Mouse (Mus musculus): Measurements from ENCODE around the gene Gm49405. TPM values are rescaled to one million over a fixed set of nuclear protein-coding genes. Genes with fewer than 3 reads are reported as not detected.

Gm49405 gene
- total RNA-seq, 2 experiments from 2014 or later: 0.31 to 0.35 TPM

DNA sequence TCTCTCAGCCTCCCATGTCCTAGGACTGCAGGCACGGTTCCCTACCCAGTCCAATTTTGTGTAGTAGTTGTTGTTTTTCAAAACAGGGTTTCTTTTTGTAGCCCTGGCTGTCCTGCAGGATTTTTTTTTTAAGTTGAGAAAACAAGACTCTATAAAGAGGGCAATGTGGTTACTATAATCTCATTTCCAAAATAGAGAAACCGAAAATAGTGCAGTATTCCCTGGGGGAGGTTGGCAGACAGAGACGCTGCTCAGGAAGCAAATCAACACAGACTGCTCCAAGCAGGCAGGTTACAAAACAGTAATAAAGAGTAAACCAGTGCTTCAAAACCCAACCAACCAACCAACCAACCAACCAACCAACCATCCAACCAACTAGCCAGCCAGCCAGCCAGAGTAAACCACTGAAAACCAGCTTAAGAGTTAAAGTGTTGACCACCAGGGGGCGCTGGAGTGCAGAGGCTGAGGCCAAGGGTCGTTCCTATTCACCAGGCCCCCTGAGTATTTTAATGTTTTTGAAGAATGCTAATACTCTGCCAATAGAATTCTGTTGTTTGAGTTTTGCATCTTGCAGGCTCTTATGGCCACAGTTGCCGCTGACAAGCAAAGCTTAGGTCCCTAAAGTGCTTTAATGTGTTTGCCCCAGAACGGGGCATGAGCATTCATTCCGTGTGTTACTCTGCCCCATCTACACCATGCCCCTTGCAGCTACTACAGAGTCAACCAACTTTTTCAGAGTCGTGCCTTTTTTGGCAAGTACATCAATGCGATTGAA, 51.5 kb downstream of the Gm49405 start:
- DNase-seq: peak; percentile 30

DNA sequence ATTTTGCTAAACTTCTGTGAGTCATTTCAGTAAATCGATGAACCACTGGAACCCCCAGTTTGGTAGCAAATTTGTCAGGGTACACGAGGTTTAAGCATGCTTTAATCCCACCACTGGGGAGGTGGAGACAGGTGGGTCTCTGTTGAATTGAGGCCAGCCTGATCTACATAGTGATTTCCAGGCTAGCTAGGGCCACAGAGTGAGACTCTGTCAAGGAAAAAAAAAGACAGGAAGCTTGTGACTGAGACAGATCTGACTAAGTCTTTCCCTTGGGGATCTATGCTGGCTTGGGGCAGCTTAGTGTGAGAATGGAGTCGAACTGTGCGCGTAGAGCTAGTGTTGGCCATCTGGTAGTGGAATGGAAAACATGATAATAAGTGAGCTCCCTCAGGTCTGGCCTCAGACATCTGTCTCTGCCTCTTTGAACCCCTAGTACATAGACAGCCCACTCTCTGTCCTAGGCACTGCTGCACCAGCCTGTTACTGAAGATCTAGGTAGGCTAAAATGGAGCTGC, 52.1 kb downstream of the Gm49405 start:
- no peak for DNase-seq

DNA sequence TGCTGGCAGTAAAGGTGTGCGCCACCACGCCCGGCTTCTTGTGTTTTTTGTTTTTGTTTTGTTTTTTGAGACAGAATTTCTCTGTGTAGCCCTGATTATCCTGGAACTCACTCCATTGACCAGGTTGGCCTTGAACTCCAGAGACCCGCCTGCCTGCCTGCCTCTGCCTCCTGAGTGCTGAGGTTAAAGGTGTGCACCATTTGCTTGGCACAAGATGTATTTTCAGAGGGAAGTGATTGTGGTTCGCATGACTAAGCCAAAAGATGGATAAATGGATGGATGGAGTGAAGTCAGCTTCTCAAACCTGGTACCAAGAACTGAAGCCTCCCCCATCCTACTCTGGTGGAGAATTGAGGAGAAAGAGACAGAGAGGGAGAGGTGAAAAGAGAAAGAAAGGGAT, 54.2 kb downstream of the Gm49405 start:
- no peak for DNase-seq

Other genes with a start within 250 kb of the Gm49405 start
- 10 to 100 TPM; 19.1 to 20.2 TPM for gene Kmt5b, start 233.2 kb upstream of the Gm49405 start, total RNA-seq (2021)
- 1 to 10 TPM; 1.8 to 2.3 TPM for gene Chka, start 148.9 kb upstream of the Gm49405 start, total RNA-seq (2021)
- gene Tcirg1, start 93.5 kb upstream of the Gm49405 start, total RNA-seq (2021): 1 to 10 TPM; 5.2 to 7.0 TPM
- 100 to 1,000 TPM; 260 to 277 TPM for gene Ndufs8, start 87.9 kb upstream of the Gm49405 start, total RNA-seq (2021)
- gene Aldh3b1, start 70.8 kb upstream of the Gm49405 start, total RNA-seq (2021): 1 to 10 TPM; 1.4 to 1.7 TPM
- gene Unc93b1, start 65.4 kb upstream of the Gm49405 start, total RNA-seq (2021): 10 to 100 TPM in 1 of 2 experiments, 1 to 10 TPM in 1; 8.4 to 10.2 TPM
- gene Aldh3b3, start 42.0 kb upstream of the Gm49405 start, total RNA-seq (2021): not detected
- 1 to 10 TPM in 1 of 2 experiments, not detected in 1; 1.0 TPM for gene Aldh3b2, start 28.3 kb upstream of the Gm49405 start, total RNA-seq (2021)
- 1 to 10 TPM; 1.7 to 2.7 TPM for gene Acy3, start 14.1 kb upstream of the Gm49405 start, total RNA-seq (2021)
- gene Tbx10, start 7.9 kb upstream of the Gm49405 start, total RNA-seq (2021): not detected
- 10 to 100 TPM; 21.5 to 23.1 TPM for gene Nudt8, start within 50 bp of the Gm49405 start, total RNA-seq (2021)
- under 1 TPM; 0.69 to 0.75 TPM for gene Doc2g, start 2.7 kb downstream of the Gm49405 start, total RNA-seq (2021)
- 100 to 1,000 TPM; 412 to 474 TPM for gene Ndufv1, start 12.2 kb downstream of the Gm49405 start, total RNA-seq (2021)
- gene Gstp1, start 37.4 kb downstream of the Gm49405 start, total RNA-seq (2021): 100 to 1,000 TPM; 344 to 356 TPM
- 100 to 1,000 TPM; 118 to 133 TPM for gene Gstp2, start 45.4 kb downstream of the Gm49405 start, total RNA-seq (2021)
- not detected for gene Gstp3, start 58.9 kb downstream of the Gm49405 start, total RNA-seq (2021)
- gene Cabp2, start 81.0 kb downstream of the Gm49405 start, total RNA-seq (2021): not detected
- gene Cdk2ap2, start 96.6 kb downstream of the Gm49405 start, total RNA-seq (2021): 10 to 100 TPM; 17.8 to 23.4 TPM
- 1 to 10 TPM; 2.8 to 5.7 TPM for gene Pitpnm1, start 99.4 kb downstream of the Gm49405 start, total RNA-seq (2021)
- 10 to 100 TPM; 58.2 to 68.5 TPM for gene Aip, start 125.2 kb downstream of the Gm49405 start, total RNA-seq (2021)
- gene Gpr152, start 139.2 kb downstream of the Gm49405 start, total RNA-seq (2021): not detected
- not detected for gene Cabp4, start 143.4 kb downstream of the Gm49405 start, total RNA-seq (2021)
- 10 to 100 TPM; 15.9 to 24.1 TPM for gene Coro1b, start 148.0 kb downstream of the Gm49405 start, total RNA-seq (2021)
- under 1 TPM in 1 of 2 experiments, not detected in 1; 0.35 TPM for gene Ptprcap, start 153.0 kb downstream of the Gm49405 start, total RNA-seq (2021)
- 10 to 100 TPM; 19.9 to 24.4 TPM for gene Rps6kb2, start 162.7 kb downstream of the Gm49405 start, total RNA-seq (2021)
- 10 to 100 TPM; 17.7 to 20.0 TPM for gene Carns1, start 174.9 kb downstream of the Gm49405 start, total RNA-seq (2021)
- 1 to 10 TPM; 4.7 to 5.9 TPM for gene Tbc1d10c, start 190.7 kb downstream of the Gm49405 start, total RNA-seq (2021)
- gene Ppp1ca, start 191.4 kb downstream of the Gm49405 start, total RNA-seq (2021): 100 to 1,000 TPM; 206 to 208 TPM
- gene Rad9a, start 201.0 kb downstream of the Gm49405 start, total RNA-seq (2021): 1 to 10 TPM; 2.5 to 3.5 TPM
- gene Clcf1, start 213.6 kb downstream of the Gm49405 start, total RNA-seq (2021): under 1 TPM; 0.28 to 0.59 TPM
- not detected for gene AC109138.7, start 213.7 kb downstream of the Gm49405 start, total RNA-seq (2021)
- gene Pold4, start 231.3 kb downstream of the Gm49405 start, total RNA-seq (2021): 10 to 100 TPM; 13.0 to 21.1 TPM

Measured in gastrocnemius, postnatal 25 days (tissue).